Mouse (Mus musculus) MEL (cell line): ENCODE results near the gene App. TPM values are rescaled to one million over a fixed set of nuclear protein-coding genes. Genes with fewer than 3 reads are reported as not detected.

Experiments
- DNase-seq: peaks from one replicate; pipeline ENCODE4 v3.0.0; 2011; ENCODE audit warnings: low read depth, low spot score
- H3K27ac ChIP-seq: 2 replicates; pipeline ENCODE4 v1.5.1; 2012; ENCODE audit warnings: low read depth, mild to moderate bottlenecking, control low read depth, low read length, moderate library complexity; ENCODE audit not compliant: control insufficient read depth
- H3K27me3 ChIP-seq, 2 experiments: fragments of 150-350 bp in 1 of 2; sonication (generic) in 1 of 2; 2 replicates each; pipeline ENCODE4 v1.6.1; 2012; ENCODE audit warnings: low read length in 2 of 2, mild to moderate bottlenecking in 2 of 2, improper control_type of control experiment in 1 of 2, moderate library complexity in 1 of 2; ENCODE audit not compliant: insufficient read depth in 2 of 2, control insufficient read depth in 1 of 2
- H3K36me3 ChIP-seq, 2 experiments: 2 replicates each; pipeline ENCODE4 v1.6.1; 2012 to 2014; ENCODE audit warnings: low read length in 2 of 2, improper control_type of control experiment in 1 of 2, inconsistent platforms in 1 of 2, mild to moderate bottlenecking in 1 of 2; ENCODE audit not compliant: insufficient read depth in 2 of 2, control insufficient read depth in 1 of 2
- H3K4me1 ChIP-seq, 2 experiments: fragments of 150-350 bp in 1 of 2; sonication (generic) in 1 of 2; 2 replicates each; pipeline ENCODE4 v1.6.1; 2012; ENCODE audit warnings: low read length in 2 of 2, improper control_type of control experiment in 1 of 2, mild to moderate bottlenecking in 1 of 2; ENCODE audit not compliant: insufficient read depth in 2 of 2, control insufficient read depth in 1 of 2
- H3K4me3 ChIP-seq, 2 experiments: fragments of 150-350 bp in 1 of 2; sonication (generic) in 1 of 2; 2 replicates each; pipeline ENCODE4 v1.5.1; 2012; ENCODE audit warnings: low read depth in 2 of 2, low read length in 2 of 2, mild to moderate bottlenecking in 2 of 2, moderate library complexity in 2 of 2, control low read depth in 1 of 2, improper control_type of control experiment in 1 of 2; ENCODE audit not compliant: control insufficient read depth in 1 of 2, insufficient read depth in 1 of 2
- H3K79me2 ChIP-seq: 2 replicates; pipeline ENCODE4 v1.6.1; 2012; ENCODE audit warnings: mild to moderate bottlenecking, low read length, moderate library complexity; ENCODE audit not compliant: control insufficient read depth, poor library complexity, insufficient read depth
- H3K9ac ChIP-seq: 2 replicates; pipeline ENCODE4 v1.6.1; 2012; ENCODE audit warnings: low read depth, mild to moderate bottlenecking, control low read depth, low read length, moderate library complexity; ENCODE audit not compliant: control insufficient read depth, poor library complexity, severe bottlenecking
- H3K9me3 ChIP-seq: fragments of 150-350 bp; sonication (generic); replicated peaks from 2 replicates; pipeline ENCODE4 v1.6.1; 2012; ENCODE audit warnings: mild to moderate bottlenecking, low read length, improper control_type of control experiment, moderate library complexity; ENCODE audit not compliant: insufficient read depth
- BHLHE40 ChIP-seq: IDR thresholded peaks from 2 replicates; pipeline ENCODE4 v1.6.1; 2012; ENCODE audit warnings: low read depth, mild to moderate bottlenecking, inconsistent platforms, low read length, improper control_type of control experiment, borderline replicate concordance
- CHD1 ChIP-seq: IDR thresholded peaks from 2 replicates; pipeline ENCODE4 v1.6.1; 2012; ENCODE audit warnings: low read depth, mild to moderate bottlenecking, inconsistent platforms, low read length, improper control_type of control experiment
- ELF1 ChIP-seq: IDR thresholded peaks from 2 replicates; pipeline ENCODE4 v1.6.1; 2014; ENCODE audit warnings: low read depth, mild to moderate bottlenecking, inconsistent platforms, low read length, improper control_type of control experiment, moderate library complexity
- GABPA ChIP-seq: IDR thresholded peaks from 2 replicates; pipeline ENCODE4 v1.6.1; 2012; ENCODE audit warnings: low read depth, mild to moderate bottlenecking, inconsistent platforms, low read length, improper control_type of control experiment, moderate library complexity
- GATA1 ChIP-seq: IDR thresholded peaks from 2 replicates; pipeline ENCODE4 v1.6.1; 2011; ENCODE audit warnings: low read depth, low read length, improper control_type of control experiment
- HCFC1 ChIP-seq: IDR thresholded peaks from 2 replicates; pipeline ENCODE4 v1.6.1; 2012; ENCODE audit warnings: low read depth, mild to moderate bottlenecking, inconsistent platforms, low read length, improper control_type of control experiment, moderate library complexity
- JUND ChIP-seq: IDR thresholded peaks from 2 replicates; pipeline ENCODE4 v1.6.1; 2011; ENCODE audit warnings: low read depth, mild to moderate bottlenecking, improper control_type of control experiment, low read length
- KAT2A ChIP-seq: conservative IDR thresholded peaks from 2 replicates; pipeline ENCODE4 v1.6.1; 2012; ENCODE audit warnings: low read depth, low read length, improper control_type of control experiment, inconsistent platforms
- MAZ ChIP-seq: IDR thresholded peaks from 2 replicates; pipeline ENCODE4 v1.6.1; 2012; ENCODE audit warnings: low read depth, mild to moderate bottlenecking, inconsistent platforms, low read length, improper control_type of control experiment
- MEF2A ChIP-seq: IDR thresholded peaks from 2 replicates; pipeline ENCODE4 v1.6.1; 2014; ENCODE audit warnings: low read depth, mild to moderate bottlenecking, inconsistent platforms, low read length, improper control_type of control experiment; ENCODE audit not compliant: poor library complexity, insufficient replicate concordance, severe bottlenecking; ENCODE audit errors: extremely low read depth
- MXI1 ChIP-seq: IDR thresholded peaks from 2 replicates; pipeline ENCODE4 v1.6.1; 2011; ENCODE audit warnings: mild to moderate bottlenecking, low read depth, low read length, improper control_type of control experiment
- POLR2AphosphoS2 ChIP-seq: IDR thresholded peaks from 2 replicates; pipeline ENCODE4 v1.6.1; 2011; ENCODE audit warnings: low read length, improper control_type of control experiment
- RAD21 ChIP-seq: IDR thresholded peaks from 2 replicates; pipeline ENCODE4 v1.6.1; 2011; ENCODE audit warnings: mild to moderate bottlenecking, low read depth, low read length, improper control_type of control experiment
- RCOR1 ChIP-seq: IDR thresholded peaks from 2 replicates; pipeline ENCODE4 v1.6.1; 2012; ENCODE audit warnings: low read depth, mild to moderate bottlenecking, inconsistent platforms, low read length, improper control_type of control experiment
- SIN3A ChIP-seq: IDR thresholded peaks from 2 replicates; pipeline ENCODE4 v1.6.1; 2012; ENCODE audit warnings: low read length, improper control_type of control experiment, inconsistent platforms
- TBP ChIP-seq: IDR thresholded peaks from 2 replicates; pipeline ENCODE4 v1.8.0; 2011; ENCODE audit warnings: low read depth, low read length, improper control_type of control experiment
- TCF12 ChIP-seq: IDR thresholded peaks from 2 replicates; pipeline ENCODE4 v1.6.1; 2014; ENCODE audit warnings: low read depth, mild to moderate bottlenecking, inconsistent platforms, low read length, improper control_type of control experiment, moderate library complexity
- UBTF ChIP-seq: IDR thresholded peaks from 2 replicates; pipeline ENCODE4 v1.6.1; 2012; ENCODE audit warnings: low read depth, mild to moderate bottlenecking, inconsistent platforms, low read length, improper control_type of control experiment, moderate library complexity, borderline replicate concordance; ENCODE audit not compliant: insufficient read depth
- ZC3H11A ChIP-seq: IDR thresholded peaks from 2 replicates; pipeline ENCODE4 v1.6.1; 2012; ENCODE audit warnings: low read depth, mild to moderate bottlenecking, inconsistent platforms, low read length, improper control_type of control experiment
- ZKSCAN1 ChIP-seq: IDR thresholded peaks from 2 replicates; pipeline ENCODE4 v1.6.1; 2012; ENCODE audit warnings: low read depth, mild to moderate bottlenecking, inconsistent platforms, low read length, improper control_type of control experiment, moderate library complexity
- ZMIZ1 ChIP-seq: IDR thresholded peaks from 2 replicates; pipeline ENCODE4 v1.6.1; 2012; ENCODE audit warnings: low read depth, mild to moderate bottlenecking, inconsistent platforms, low read length, improper control_type of control experiment, moderate library complexity
- polyA plus RNA-seq, 2 experiments: library from polyadenylated mRNA; stranded (reverse) in 1 of 2; unstranded in 1 of 2; fragments of >175 nt in 1 of 2; fragments of >200 nt in 1 of 2; gene quantifications; 2 replicates each; pipeline versions ENCODE4 v1.2.1 to v1.2.4; 2012; ENCODE audit warnings: low replicate concordance in 2 of 2, low read depth in 1 of 2; ENCODE audit not compliant: insufficient read length in 2 of 2, insufficient read depth in 1 of 2, missing spikeins in 1 of 2
- total RNA-seq: library from RNA; depleted of rRNA; stranded (reverse); fragments of 300-350 nt; gene quantifications from 2 replicates; pipeline ENCODE4 v1.2.3, GENCODE M21; 2012

App gene
- total and polyA plus RNA-seq, 3 experiments, result not detected

GRCm38 (mm10) chr16:84985340-84985739, 188.2 kb downstream of the App start:
- Histone ChIP-seq H3K9ac (no peak overlapping the region), H3K9me3 (no peaks in the 10 kb centered on the region), H3K27me3 (no peaks in the 10 kb centered on the region), H3K4me1 (no peaks in the 10 kb centered on the region), H3K4me3 (no peak overlapping the region), H3K27ac (no peak overlapping the region), H3K36me3 (no peaks in the 10 kb centered on the region), H3K79me2 (no peaks in the 10 kb centered on the region)
- TF ChIP-seq HCFC1 (no peak), TBP (no peak), MEF2A (no peak), RAD21 (no peak), TCF12 (no peak), JUND (no peak), RCOR1 (no peak), ZC3H11A (no peak), MXI1 (no peak), UBTF (no peak), GABPA (no peak), SIN3A (no peak)
- DNase-seq, result no peak

GRCm38 (mm10) chr16:84983428-84983827, 190.1 kb downstream of the App start:
- Histone ChIP-seq H3K4me3 (no peak overlapping the region), H3K4me1 (no peaks in the 10 kb centered on the region), H3K27me3 (no peaks in the 10 kb centered on the region), H3K9me3 (no peaks in the 10 kb centered on the region), H3K79me2 (no peaks in the 10 kb centered on the region), H3K9ac (no peak overlapping the region), H3K27ac (no peak overlapping the region), H3K36me3 (no peaks in the 10 kb centered on the region)
- no peak for TF ChIP-seq BHLHE40
- no peak for TF ChIP-seq GATA1
- TF ChIP-seq RCOR1, result no peak
- no peak for TF ChIP-seq ZMIZ1
- TF ChIP-seq ELF1, result no peak
- no peak for TF ChIP-seq MAZ
- TF ChIP-seq UBTF, result no peak
- TF ChIP-seq CHD1, result no peak
- no peak for TF ChIP-seq MXI1
- TF ChIP-seq TCF12, result no peak
- no peak for TF ChIP-seq ZC3H11A
- no peak for TF ChIP-seq KAT2A
- TF ChIP-seq HCFC1, result no peak
- TF ChIP-seq ZKSCAN1, result no peak
- no peak for TF ChIP-seq POLR2AphosphoS2
- TF ChIP-seq RAD21, result no peak
- no peak for TF ChIP-seq SIN3A
- no peak for TF ChIP-seq TBP
- TF ChIP-seq JUND, result no peak
- DNase-seq, result no peak
